Mouse (Mus musculus): ENCODE results near the gene Yy1. TPM values are rescaled to one million over a fixed set of nuclear protein-coding genes. Genes with fewer than 3 reads are reported as not detected.

Yy1 gene
- total RNA-seq, 2 experiments from 2014 or later, result 55.5 to 79.9 TPM

DNA sequence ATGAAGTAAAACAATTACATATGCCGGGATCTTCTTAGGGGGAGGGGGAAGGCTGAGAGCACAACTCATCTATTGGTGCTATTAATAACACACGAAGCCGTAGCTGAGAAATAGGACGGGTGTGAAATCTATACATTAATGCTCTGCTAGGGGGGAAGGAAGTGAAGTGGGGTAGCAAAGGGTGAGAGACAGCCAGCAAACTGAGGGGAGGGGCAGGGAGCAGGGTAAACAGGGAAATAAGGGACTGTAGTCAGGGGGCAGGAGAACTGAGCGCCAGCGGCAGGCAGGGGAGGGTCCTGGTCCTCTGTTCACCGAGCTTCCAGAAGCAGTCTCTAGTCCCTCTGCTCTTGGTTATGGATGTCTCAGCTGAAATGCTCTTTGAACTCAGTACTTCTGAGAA lies 25.9 kb upstream of the Yy1 start:
- no peak for DNase-seq (ENCODE audit: low spot score in 2 of 2)

DNA sequence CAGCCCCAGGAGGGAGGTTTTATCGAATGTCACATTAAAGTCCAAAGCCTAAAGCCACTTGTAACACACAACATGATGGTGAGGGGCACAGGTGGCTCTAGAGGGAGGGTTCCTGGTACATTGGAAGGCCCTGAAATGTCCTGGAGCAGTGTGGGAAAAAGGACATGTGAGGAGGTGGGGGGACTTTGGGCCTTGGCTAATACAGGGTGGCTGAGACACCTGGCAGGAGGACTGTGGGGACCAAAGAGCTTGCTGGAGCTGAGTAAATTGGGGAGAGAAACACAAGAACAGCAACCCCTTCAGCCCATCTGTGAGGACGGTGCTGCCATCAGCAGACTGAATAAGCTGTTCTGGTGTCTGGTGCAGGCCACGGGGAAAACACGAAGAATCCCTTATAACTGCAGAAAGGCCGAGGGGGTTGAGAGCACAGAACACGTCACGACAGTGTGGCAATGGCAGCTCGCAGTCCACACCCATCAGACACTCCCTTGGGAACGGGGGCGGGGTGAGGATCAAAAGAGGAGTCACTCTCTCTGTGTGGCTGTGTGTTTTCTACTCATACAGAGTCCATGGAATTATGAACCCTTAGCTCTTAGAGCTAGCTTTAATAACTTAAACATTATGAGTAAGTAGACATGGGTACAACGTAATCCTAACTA lies 24.4 kb upstream of the Yy1 start:
- no peak for DNase-seq (ENCODE audit: low spot score in 2 of 2)

DNA sequence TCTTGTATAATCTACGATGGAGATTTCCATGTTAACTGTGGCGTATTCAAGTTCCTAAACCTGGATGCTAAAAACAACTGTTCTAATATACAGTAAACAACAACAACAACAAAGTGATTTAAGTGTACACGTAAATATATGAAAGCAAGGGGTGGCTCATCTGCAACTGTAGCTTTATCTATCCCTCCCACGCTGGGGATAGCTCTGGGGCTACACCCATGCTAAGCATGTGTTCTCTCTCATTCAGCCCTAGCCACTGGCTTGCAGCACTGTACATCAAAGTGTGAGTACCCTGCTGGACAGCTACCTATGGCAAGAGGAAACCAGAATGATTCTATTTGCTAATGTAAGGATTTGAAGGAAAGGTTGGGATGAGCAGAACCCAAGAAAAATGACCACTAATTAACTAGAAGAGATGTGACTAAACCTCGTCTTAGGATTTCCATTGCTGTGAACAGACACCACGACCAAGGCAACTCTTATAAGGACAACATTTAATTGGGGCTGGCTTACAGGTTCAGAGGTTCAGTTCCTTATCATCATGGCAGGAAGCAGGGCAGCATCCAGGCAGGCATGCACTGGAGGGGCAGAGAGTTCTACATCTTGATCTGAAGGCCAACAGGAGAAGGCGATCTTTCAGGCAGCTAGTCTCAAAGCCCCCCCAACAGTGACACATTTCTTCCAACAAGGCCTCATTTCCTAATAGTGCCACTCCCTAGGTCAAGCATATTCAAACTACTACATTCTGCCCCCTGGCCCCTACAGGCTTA lies 12.5 kb upstream of the Yy1 start:
- DNase-seq (ENCODE audit: low spot score in 2 of 2), result no peak

GRCm38 (mm10) chr12:108785161-108785560 lies 7.6 kb upstream of the Yy1 start:
- DNase-seq (ENCODE audit: low spot score in 2 of 2), result no peak

- no peak for DNase-seq (ENCODE audit: low spot score in 2 of 2)
Measured at GRCm38 (mm10) chr12:108787329-108787728, 5.4 kb upstream of the Yy1 start.

DNA sequence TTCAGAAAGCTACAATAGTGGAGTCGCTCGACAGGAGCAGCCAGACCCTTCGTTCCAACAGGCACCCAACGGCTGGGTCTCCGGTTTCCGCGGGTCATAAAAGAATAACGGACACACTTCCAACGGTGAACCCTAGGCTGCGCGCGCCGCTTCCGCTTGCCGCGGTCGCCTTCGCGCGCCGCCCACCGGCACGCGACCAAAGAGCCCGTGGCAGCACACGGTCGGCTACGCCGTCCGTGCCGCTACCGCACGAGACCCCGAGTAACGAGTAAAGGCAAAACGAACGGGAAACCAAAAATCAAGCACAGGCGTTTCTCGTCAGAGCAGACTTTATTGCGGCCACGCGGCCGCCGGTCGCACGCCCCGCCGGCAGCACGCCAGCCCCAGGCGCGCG lies 624 bp upstream of the Yy1 start:
- DNase-seq (ENCODE audit: low spot score in 2 of 2), result peak; percentile 70 to 76

DNA sequence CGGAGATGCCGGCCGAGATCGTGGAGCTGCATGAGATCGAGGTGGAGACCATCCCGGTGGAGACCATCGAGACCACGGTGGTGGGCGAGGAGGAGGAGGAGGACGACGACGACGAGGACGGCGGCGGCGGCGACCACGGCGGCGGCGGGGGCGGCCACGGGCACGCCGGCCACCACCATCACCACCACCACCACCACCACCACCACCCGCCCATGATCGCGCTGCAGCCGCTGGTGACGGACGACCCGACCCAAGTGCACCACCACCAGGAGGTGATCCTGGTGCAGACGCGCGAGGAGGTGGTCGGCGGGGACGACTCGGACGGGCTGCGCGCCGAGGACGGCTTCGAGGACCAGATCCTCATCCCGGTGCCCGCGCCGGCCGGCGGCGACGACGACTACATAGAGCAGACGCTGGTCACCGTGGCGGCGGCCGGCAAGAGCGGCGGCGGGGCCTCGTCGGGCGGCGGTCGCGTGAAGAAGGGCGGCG lies 724 bp downstream of the Yy1 start:
- DNase-seq (ENCODE audit: low spot score in 2 of 2), result peak; percentile 51 to 53

GRCm38 (mm10) chr12:108794078-108794711 lies 1.4 kb downstream of the Yy1 start:
- DNase-seq (ENCODE audit: low spot score in 2 of 2), result peak; percentile 78

GRCm38 (mm10) chr12:108794979-108795537 lies 2.3 kb downstream of the Yy1 start:
- DNase-seq (ENCODE audit: low spot score in 2 of 2), result no peak

DNA sequence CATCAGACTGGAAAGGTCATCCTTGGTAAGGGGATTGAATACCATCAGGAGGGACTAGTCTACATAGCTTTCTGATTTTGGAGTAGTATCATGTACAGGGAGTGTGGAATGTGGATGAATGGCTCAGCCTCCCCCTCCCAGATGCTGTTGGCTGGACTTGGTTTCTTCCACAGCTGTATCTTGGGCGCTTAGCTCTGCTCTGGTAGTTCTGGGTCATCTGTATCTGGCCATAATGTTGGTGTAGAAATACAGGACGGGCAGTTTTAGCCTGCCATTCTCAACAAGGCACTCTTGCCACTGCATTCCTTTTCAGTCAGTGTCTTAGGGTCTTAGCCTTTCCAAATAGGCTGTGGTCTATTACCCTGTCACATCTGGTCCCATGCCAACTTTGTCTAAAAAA lies 8.8 kb downstream of the Yy1 start:
- no peak for DNase-seq (ENCODE audit: low spot score in 2 of 2)

- DNase-seq (ENCODE audit: low spot score in 2 of 2), result no peak
Measured at GRCm38 (mm10) chr12:108804388-108804787, 11.6 kb downstream of the Yy1 start.

- no peak for DNase-seq (ENCODE audit: low spot score in 2 of 2)
Measured at GRCm38 (mm10) chr12:108808465-108808864, 15.7 kb downstream of the Yy1 start.

DNA sequence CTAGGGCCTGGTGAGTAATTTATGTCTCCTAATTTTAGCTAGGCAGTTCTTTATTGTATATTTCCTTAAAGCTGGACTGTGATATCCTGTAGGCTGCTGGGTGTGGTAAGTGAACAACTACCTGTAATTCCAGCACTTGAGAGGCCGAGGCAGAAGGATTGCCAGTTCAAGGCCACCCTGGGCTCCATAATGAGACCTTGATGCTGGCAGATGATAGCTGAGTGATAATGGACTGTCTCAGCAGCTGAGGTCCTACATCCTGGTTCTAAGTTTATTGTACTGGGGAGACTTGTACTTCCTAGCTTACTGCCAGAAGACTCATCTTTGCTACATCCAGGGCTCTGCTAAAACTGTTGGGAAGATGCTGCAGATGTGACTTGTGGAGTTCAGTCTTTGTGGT lies 17.0 kb downstream of the Yy1 start:
- DNase-seq (ENCODE audit: low spot score in 2 of 2), result no peak

- DNase-seq (ENCODE audit: low spot score in 2 of 2), result no peak
Measured at GRCm38 (mm10) chr12:108810309-108810708, 17.5 kb downstream of the Yy1 start.

DNA sequence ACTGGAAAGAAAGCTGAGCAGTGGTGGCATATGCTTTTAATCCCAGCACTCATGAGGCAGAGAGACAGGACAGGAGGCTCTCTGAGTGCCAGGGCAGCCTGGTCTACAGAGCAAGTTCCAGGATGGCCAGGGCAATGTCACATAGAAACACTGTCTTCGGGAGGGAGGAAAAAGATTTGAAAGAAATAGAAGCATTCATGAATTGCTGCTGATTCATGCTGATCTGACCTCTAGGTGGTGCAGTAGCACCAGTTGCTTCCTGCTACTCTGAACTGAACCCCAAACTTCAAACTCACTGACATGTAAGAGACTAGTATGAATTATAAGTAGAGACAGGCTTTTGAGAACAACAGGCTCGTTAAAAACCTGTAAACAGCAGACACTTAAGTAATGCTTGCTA lies 18.4 kb downstream of the Yy1 start:
- DNase-seq (ENCODE audit: low spot score in 2 of 2), result no peak

DNA sequence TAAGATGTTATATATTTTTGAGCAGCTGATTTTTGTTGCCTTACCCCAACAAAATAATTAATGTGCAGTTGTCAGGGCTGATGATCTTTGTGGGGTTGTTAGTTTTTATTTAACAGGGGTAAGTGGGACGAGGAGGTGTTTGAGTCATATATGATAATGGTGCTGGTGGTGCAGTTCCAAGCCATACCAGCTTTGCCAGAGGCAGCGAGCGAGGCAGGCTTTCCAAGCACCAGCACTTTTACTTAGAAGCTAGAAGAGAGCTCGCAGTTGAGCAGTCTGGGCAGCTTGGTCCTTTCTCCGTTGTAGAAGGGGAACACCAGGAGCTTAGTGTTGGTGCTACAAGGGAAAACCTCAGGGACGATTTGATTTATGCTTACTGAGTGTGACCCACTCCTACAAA lies 19.7 kb downstream of the Yy1 start:
- no peak for DNase-seq (ENCODE audit: low spot score in 2 of 2)

DNA sequence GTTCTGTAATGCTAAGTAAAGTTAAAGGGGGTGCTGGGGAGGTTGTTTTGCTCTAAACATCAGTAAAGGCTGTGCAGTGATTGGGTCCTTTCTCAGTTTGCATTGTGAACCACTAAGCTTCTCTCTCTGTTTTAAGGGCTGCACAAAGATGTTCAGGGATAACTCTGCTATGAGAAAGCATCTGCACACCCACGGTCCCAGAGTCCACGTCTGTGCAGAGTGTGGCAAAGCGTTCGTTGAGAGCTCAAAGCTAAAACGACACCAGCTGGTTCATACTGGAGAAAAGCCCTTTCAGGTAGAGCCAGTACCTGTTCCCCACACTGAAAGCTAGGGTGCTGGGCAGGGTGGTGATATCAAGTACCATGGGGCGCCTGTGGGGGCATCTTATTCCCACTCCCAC lies 21.7 kb downstream of the Yy1 start:
- no peak for DNase-seq (ENCODE audit: low spot score in 2 of 2)

DNA sequence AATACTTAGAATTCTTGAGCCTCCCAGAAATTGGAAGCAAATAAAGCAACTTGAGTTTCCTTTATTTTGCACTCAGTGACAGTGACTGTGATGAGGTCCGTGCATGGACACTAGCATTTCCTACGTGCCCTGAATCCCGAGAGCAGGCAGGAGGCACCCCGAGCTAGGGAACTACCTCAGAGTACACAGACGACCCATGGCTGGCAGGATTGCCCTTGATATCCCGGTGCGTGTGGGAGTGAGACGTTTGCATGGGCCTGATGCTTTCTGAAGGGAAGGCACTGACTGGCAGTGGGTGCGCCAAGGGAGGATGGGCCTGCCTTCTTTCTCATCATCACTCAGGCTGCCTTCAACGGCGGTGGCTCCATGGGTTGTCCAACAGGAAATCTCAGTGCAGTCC lies 23.8 kb downstream of the Yy1 start:
- DNase-seq (ENCODE audit: low spot score in 2 of 2), result no peak

GRCm38 (mm10) chr12:108820461-108820860 lies 27.7 kb downstream of the Yy1 start:
- DNase-seq (ENCODE audit: low spot score in 2 of 2), result no peak

DNA sequence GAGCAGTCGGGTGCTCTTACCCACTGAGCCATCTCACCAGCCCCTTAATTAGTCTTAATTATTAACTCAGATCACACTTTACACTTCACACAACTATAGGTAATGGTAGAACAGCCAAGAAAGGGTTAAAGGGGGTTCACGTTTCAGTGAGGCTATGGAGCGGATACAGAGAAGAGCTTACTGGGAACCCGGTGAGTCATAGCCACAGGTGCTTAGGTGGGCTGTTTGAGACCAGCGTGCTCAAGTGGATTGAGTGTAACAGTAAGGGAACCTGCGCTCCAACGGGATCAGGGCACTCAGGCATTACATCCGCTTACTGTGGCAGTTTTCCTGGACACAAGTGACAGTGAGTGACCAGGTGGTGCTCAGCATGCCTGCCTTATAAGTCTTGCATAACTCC lies 30.3 kb downstream of the Yy1 start:
- no peak for DNase-seq (ENCODE audit: low spot score in 2 of 2)

DNA sequence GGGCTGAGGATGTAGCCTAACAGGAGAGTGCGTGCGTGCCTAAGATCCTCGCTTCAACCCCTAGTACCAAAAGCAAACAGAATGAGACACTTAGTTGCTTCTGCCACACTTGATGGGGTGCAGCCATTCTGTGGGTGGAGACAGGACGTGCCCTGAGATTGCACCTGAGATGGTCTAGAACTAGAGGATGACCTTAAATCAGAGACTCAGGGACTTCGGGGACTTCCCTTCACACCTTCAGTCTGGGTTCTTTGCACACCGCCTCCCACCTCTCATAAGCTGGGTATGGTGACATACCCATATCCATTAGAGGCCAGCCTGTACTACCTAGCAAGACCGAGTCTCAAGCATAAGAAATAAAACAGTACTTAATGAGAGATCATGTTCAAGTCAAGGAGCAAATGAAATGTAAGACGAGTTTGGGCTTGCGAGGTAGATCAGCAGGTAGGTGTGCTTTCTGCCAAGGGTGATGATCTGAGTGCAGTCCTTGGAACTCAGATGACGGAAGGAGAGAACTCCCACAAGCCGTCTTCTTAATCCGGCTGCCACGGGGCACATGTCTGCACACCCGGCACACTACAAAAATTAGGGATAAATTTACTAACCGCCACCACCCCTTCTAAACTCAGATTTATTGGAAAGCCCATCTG lies 31.6 kb downstream of the Yy1 start:
- DNase-seq (ENCODE audit: low spot score in 2 of 2), result no peak
